15 mouse cellular contexts compared by ENCODE assay signal in the genomic region with DNA sequence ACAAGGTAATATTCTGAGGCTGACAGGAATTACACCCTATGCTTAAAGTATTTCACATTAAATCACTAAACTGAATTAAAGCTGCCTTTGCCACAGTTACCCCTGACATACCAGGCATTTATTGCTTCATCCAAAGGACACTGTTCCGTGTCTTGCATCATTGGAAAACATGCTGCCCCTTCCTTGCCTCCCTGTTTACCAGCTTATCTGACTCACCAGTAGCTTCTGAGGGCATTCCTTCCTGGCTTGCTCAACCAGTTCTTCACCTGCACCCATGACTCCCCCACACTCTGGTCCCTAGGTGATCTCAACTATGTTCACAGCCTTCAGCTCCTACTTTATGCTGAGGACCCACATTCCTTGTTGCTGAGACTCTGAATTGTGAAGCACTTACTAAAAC. TPM values are rescaled to one million over a fixed set of nuclear protein-coding genes. Genes with fewer than 3 reads are reported as not detected.
DNase-seq lines count a peak whose midpoint lies in the region; ATAC-seq and TF ChIP-seq lines count a peak whose summit lies in the region.
"Had no signal": no experiment of that assay in that cellular context is flagged by ENCODE, and none has a peak within 500 bp of the region (broad histone marks: within the 10 kb centered on the region; RNA-seq: fewer than 3 reads in every experiment).

No protein-coding gene starts in this region.

- no peak overlapping the region for H3K9ac ChIP-seq in midbrain, embryonic 14.5 days (replicated peaks; ENCODE audit: low read length)
- no peak overlapping the region for H3K9ac ChIP-seq in liver, postnatal 0 days (replicated peaks)
- H3K9ac ChIP-seq in stomach, postnatal 0 days (ENCODE audit: low read length), result no peak overlapping the region
- H3K9ac ChIP-seq: heart, embryonic 12.5 days; kidney, embryonic 15.5 days had no signal

- no peak for TF ChIP-seq CTCF in liver, postnatal 0 days (IDR thresholded peaks at IDR 0.05; ENCODE audit: low read depth)
- no peak for TF ChIP-seq CTCF in stomach, postnatal 0 days (IDR thresholded peaks at IDR 0.05; ENCODE audit: low read depth)

- DNase-seq in adrenal gland, postnatal 10 days, result peak; percentile 33
- no peak for DNase-seq in adrenal gland, postnatal 36 days
- no peak for DNase-seq in midbrain, embryonic 10.5 days (ENCODE audit: low spot score)
- no peak for DNase-seq in midbrain, embryonic 14.5 days
- DNase-seq in liver, postnatal 0 days, result peak; percentile 40
- DNase-seq in stomach, postnatal 0 days (ENCODE audit: low spot score), result peak; percentile 53
- no peak for DNase-seq in cerebellum, postnatal 10 days
- DNase-seq: cerebellum, postnatal 36 days; gastrocnemius, postnatal 36 days; heart, postnatal 4 days; left cerebral cortex, postnatal 4 days had no signal

- H3K4me2 ChIP-seq in midbrain, embryonic 14.5 days (ENCODE audit: low read length), result no peak overlapping the region
- no peak overlapping the region; the same call in 1 of the 2 replicates for H3K4me2 ChIP-seq in liver, postnatal 0 days (ENCODE audit: low read depth, low read length)
- no peak overlapping the region for H3K4me2 ChIP-seq in stomach, postnatal 0 days (replicated peaks; ENCODE audit: low read depth)
- H3K4me2 ChIP-seq: heart, embryonic 12.5 days; kidney, embryonic 15.5 days had no signal

- H3K4me3 ChIP-seq in midbrain, embryonic 10.5 days, result no peak overlapping the region
- no peak overlapping the region for H3K4me3 ChIP-seq in midbrain, embryonic 14.5 days (replicated peaks; ENCODE audit: low read depth, low read length)
- H3K4me3 ChIP-seq in liver, postnatal 0 days (ENCODE audit: low read depth, low read length), result no peak overlapping the region
- H3K4me3 ChIP-seq in stomach, postnatal 0 days (ENCODE audit: low read depth, low read length), result no peak overlapping the region
- H3K4me3 ChIP-seq: heart, embryonic 12.5 days; kidney, embryonic 15.5 days had no signal

- ATAC-seq in midbrain, embryonic 14.5 days (ENCODE audit: low FRiP score, low TSS enrichment), result no peak
- peak; percentile 64 for ATAC-seq in liver, postnatal 0 days
- ATAC-seq in stomach, postnatal 0 days (ENCODE audit: low FRiP score, low TSS enrichment), result peak; percentile 89
- ATAC-seq in erythroid progenitor cell, adult 5-6 weeks (replicated peaks; ENCODE audit: low FRiP score, poor library complexity, severe bottlenecking), result no peak
- ATAC-seq: midbrain, embryonic 16.5 days had no signal

- peaks cover 3% of the 10 kb centered on the region; the same call in 1 of the 2 replicates for H3K36me3 ChIP-seq in midbrain, embryonic 10.5 days
- no peaks in the 10 kb centered on the region for H3K36me3 ChIP-seq in midbrain, embryonic 14.5 days (ENCODE audit: control insufficient read depth, insufficient read depth, low read length)
- peaks cover 5% of the 10 kb centered on the region; the same call in 1 of the 2 replicates for H3K36me3 ChIP-seq in liver, postnatal 0 days (replicated peaks; ENCODE audit: insufficient read depth, low read length)
- no peaks in the 10 kb centered on the region for H3K36me3 ChIP-seq in stomach, postnatal 0 days (ENCODE audit: control insufficient read depth, insufficient read depth, low read length)
- H3K36me3 ChIP-seq: heart, embryonic 12.5 days; kidney, embryonic 15.5 days had no signal

- 91% methylated on average over 1 of the region's 1 CpGs for WGBS in midbrain, embryonic 10.5 days
- 95% methylated on average over 1 of the region's 1 CpGs for WGBS in midbrain, embryonic 14.5 days
- 54% methylated on average over 1 of the region's 1 CpGs for WGBS in liver, postnatal 0 days (ENCODE audit: insufficient replicate concordance)
- 64% methylated on average over 1 of the region's 1 CpGs for WGBS in stomach, postnatal 0 days

- H3K9me3 ChIP-seq in midbrain, embryonic 10.5 days (replicated peaks), result no peaks in the 10 kb centered on the region
- H3K9me3 ChIP-seq in midbrain, embryonic 14.5 days (ENCODE audit: control insufficient read depth, low read length), result no peaks in the 10 kb centered on the region
- no peaks in the 10 kb centered on the region for H3K9me3 ChIP-seq in liver, postnatal 0 days (ENCODE audit: low read length)
- H3K9me3 ChIP-seq in stomach, postnatal 0 days (ENCODE audit: control insufficient read depth, low read length), result no peaks in the 10 kb centered on the region
- H3K9me3 ChIP-seq: heart, embryonic 12.5 days; kidney, embryonic 15.5 days had no signal

- H3K27ac ChIP-seq in midbrain, embryonic 10.5 days (replicated peaks), result peak overlapping the region; percentile 57; the same call in 1 of the 2 replicates
- H3K27ac ChIP-seq in midbrain, embryonic 14.5 days (replicated peaks; ENCODE audit: low read depth, low read length), result no peak overlapping the region
- H3K27ac ChIP-seq in liver, postnatal 0 days (ENCODE audit: low read depth), result peak overlapping the region; percentile 92
- no peak overlapping the region for H3K27ac ChIP-seq in stomach, postnatal 0 days (replicated peaks)
- H3K27ac ChIP-seq: kidney, embryonic 15.5 days had no signal

- peaks cover 58% of the 10 kb centered on the region for H3K4me1 ChIP-seq in midbrain, embryonic 10.5 days
- H3K4me1 ChIP-seq in midbrain, embryonic 14.5 days (ENCODE audit: control insufficient read depth, insufficient read depth, low read length), result peaks cover 18% of the 10 kb centered on the region
- H3K4me1 ChIP-seq in liver, postnatal 0 days (ENCODE audit: insufficient read depth), result 0 out of 2 replicates have a peak, but pooled peaks cover 6% of the 10 kb centered on the region
- H3K4me1 ChIP-seq in stomach, postnatal 0 days (replicated peaks; ENCODE audit: control insufficient read depth, insufficient read depth), result peaks cover 3% of the 10 kb centered on the region; the same call in 1 of the 2 replicates

- no peaks in the 10 kb centered on the region for H3K27me3 ChIP-seq in midbrain, embryonic 10.5 days (ENCODE audit: low read depth, poor library complexity, severe bottlenecking)
- no peaks in the 10 kb centered on the region for H3K27me3 ChIP-seq in midbrain, embryonic 14.5 days (ENCODE audit: control insufficient read depth, insufficient read depth, low read length)
- H3K27me3 ChIP-seq in liver, postnatal 0 days (ENCODE audit: insufficient read depth, low read length), result no peaks in the 10 kb centered on the region
- H3K27me3 ChIP-seq in stomach, postnatal 0 days (ENCODE audit: control insufficient read depth, insufficient read depth, low read length), result no peaks in the 10 kb centered on the region
- H3K27me3 ChIP-seq: heart, embryonic 12.5 days; kidney, embryonic 15.5 days had no signal

- TF ChIP-seq EP300 in liver, postnatal 0 days (IDR thresholded peaks at IDR 0.05; ENCODE audit: low read depth), result peak; percentile 94
- peak; percentile 92 for TF ChIP-seq EP300 in stomach, postnatal 0 days (optimal IDR thresholded peaks at IDR 0.05)

RNA-seq across cellular contexts. Expression of a gene that starts 54.6 kb away (rescaled TPM):
- 10 to 100 TPM; 13.1 to 13.4 TPM for total RNA-seq in adrenal gland, postnatal 10 days (2021)
- total RNA-seq in adrenal gland, postnatal 36 days (2021), result 1 to 10 TPM; 7.8 to 8.9 TPM
- 7.9 and 9.3 TPM in 2 replicates for polyA plus RNA-seq in midbrain, embryonic 10.5 days (2016; fragmentation: Nextera tagmentation; extraction: Ambion mirVana)
- polyA plus RNA-seq in midbrain, embryonic 14.5 days (2014; fragmentation: Nextera tagmentation; extraction: Ambion mirVana), result 23.4 and 28.0 TPM in 2 replicates
- 6.6 and 7.0 TPM in 2 replicates for polyA plus RNA-seq in liver, postnatal 0 days (2015; fragmentation: Nextera tagmentation; extraction: Ambion mirVana)
- polyA plus RNA-seq in stomach, postnatal 0 days (2015; fragmentation: Nextera tagmentation; extraction: Ambion mirVana), result 6.9 and 7.5 TPM in 2 replicates
- 97.7 and 102 TPM in 2 replicates for total RNA-seq in erythroid progenitor cell, adult 5-6 weeks (2015; ENCODE audit: low replicate concordance)
- total RNA-seq in erythroid progenitor cell, adult 5-6 weeks (2017; ENCODE audit: low replicate concordance), result 107 and 114 TPM in 2 replicates

Comparison
In these comparisons a context has a peak if more than half of its experiments do, and no peak if none do; other contexts are left out.
1. DNase-seq: peak in adrenal gland, postnatal 10 days (single experiment), liver, postnatal 0 days (single experiment) and stomach, postnatal 0 days (single experiment); none in adrenal gland, postnatal 36 days (0 of 2), midbrain, embryonic 10.5 days (single experiment), midbrain, embryonic 14.5 days (single experiment) and cerebellum, postnatal 10 days (0 of 2).
2. H3K27ac ChIP-seq: peak in midbrain, embryonic 10.5 days (single experiment) and liver, postnatal 0 days (single experiment); none in midbrain, embryonic 14.5 days (single experiment) and stomach, postnatal 0 days (single experiment).
3. ATAC-seq: peak in liver, postnatal 0 days (single experiment) and stomach, postnatal 0 days (single experiment); none in midbrain, embryonic 14.5 days (single experiment) and erythroid progenitor cell, adult 5-6 weeks (single experiment).